Mouse (Mus musculus) small intestine, adult 2 months (tissue): ENCODE measurements around the gene Rreb1.

Experiments used
- CTCF ChIP-seq: fragments of 200-500 bp; IDR thresholded peaks from 2 replicates; pipeline ENCODE4 v1.5.1; 2012; ENCODE audit warnings: low read depth, mild to moderate bottlenecking, control low read depth, inconsistent platforms, low read length, moderate library complexity, mixed read lengths; ENCODE audit not compliant: insufficient replicate concordance, insufficient read length; ENCODE audit errors: extremely low read depth
- POLR2A ChIP-seq: fragments of 200-500 bp; IDR thresholded peaks from 2 replicates; pipeline ENCODE4 v1.6.1; 2012; ENCODE audit warnings: low read depth, mild to moderate bottlenecking, control low read depth, inconsistent platforms, low read length, moderate library complexity

- no peak for TF ChIP-seq POLR2A
- no peak for TF ChIP-seq CTCF
Measured at GRCm38 (mm10) chr13:37964128-37965087, 186.2 kb downstream of the Rreb1 start.
